Mouse (Mus musculus): Measurements from ENCODE around the gene Slit3. TPM values are rescaled to one million over a fixed set of nuclear protein-coding genes. Genes with fewer than 3 reads are reported as not detected.
A peak's percentile ranks its signal among the peaks of the same experiment; 100 is the strongest.

The Slit3 gene
- polyA plus RNA-seq, 1 experiment from 2014 or later, result 14.2 TPM

- Histone ChIP-seq H3K9me3 (ENCODE audit: low read length) (no peaks in the 10 kb centered on the region), H3K36me3 (ENCODE audit: insufficient read depth, low read length) (no peaks in the 10 kb centered on the region), H3K27me3 (replicated peaks; ENCODE audit: insufficient read depth, low read length) (no peaks in the 10 kb centered on the region), H3K9ac (replicated peaks; ENCODE audit: low read depth) (no peak overlapping the region), H3K4me2 (replicated peaks; ENCODE audit: low read depth, low read length) (no peak overlapping the region), H3K4me3 (ENCODE audit: low read depth, low read length) (no peak overlapping the region), H3K4me1 (ENCODE audit: insufficient read depth, low read depth, low read length) (no peaks in the 10 kb centered on the region), H3K27ac (ENCODE audit: low read length) (no peak overlapping the region)
- DNase-seq (ENCODE audit: low spot score), result no peak
- no peak for ATAC-seq
- TF ChIP-seq CTCF (IDR thresholded peaks at IDR 0.05) (no peak), EP300 (IDR thresholded peaks at IDR 0.05) (no peak)
- 52% methylated on average over 9 of the region's 9 CpGs for WGBS
Measured at GRCm38 (mm10) chr11:35505817-35506216, 384.8 kb downstream of the Slit3 start.

DNA sequence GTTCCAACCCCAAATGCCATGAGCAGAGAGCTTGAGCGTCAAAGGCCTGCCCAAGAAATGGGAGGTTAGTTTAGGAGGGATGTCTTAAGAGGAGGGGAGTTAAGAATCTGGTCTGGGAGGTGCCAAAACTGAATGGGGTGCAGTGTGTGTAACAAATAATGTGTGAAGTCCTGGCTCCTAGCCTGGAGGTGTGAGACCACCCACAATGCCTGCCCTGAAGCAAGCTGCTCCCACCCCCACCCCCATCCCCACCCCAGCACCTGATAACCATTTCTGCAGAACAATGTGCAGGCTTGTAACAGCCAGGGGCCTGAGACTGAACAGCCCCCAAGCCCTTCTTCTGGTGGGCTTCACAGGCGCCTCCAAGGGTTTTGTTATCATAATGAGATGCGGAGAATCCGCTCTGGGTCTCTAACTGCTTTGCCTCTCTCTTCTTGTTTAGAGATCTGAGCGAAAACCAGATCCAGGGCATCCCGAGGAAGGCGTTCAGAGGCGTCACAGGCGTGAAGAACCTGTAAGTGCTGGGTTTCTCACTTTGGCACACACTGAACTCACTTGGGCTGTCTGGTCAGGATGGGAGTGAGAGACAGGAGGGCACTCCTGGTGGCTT, 386.9 kb downstream of the Slit3 start:
- Histone ChIP-seq H3K27me3 (replicated peaks; ENCODE audit: insufficient read depth, low read length) (no peaks in the 10 kb centered on the region), H3K4me1 (ENCODE audit: insufficient read depth, low read depth, low read length) (no peaks in the 10 kb centered on the region), H3K36me3 (ENCODE audit: insufficient read depth, low read length) (no peaks in the 10 kb centered on the region), H3K9ac (replicated peaks; ENCODE audit: low read depth) (no peak overlapping the region), H3K4me3 (ENCODE audit: low read depth, low read length) (no peak overlapping the region), H3K4me2 (replicated peaks; ENCODE audit: low read depth, low read length) (no peak overlapping the region), H3K9me3 (ENCODE audit: low read length) (no peaks in the 10 kb centered on the region), H3K27ac (ENCODE audit: low read length) (no peak overlapping the region)
- 44% methylated on average over 9 of the region's 9 CpGs for WGBS
- TF ChIP-seq CTCF (IDR thresholded peaks at IDR 0.05), result no peak
- TF ChIP-seq EP300 (IDR thresholded peaks at IDR 0.05), result no peak
- DNase-seq (ENCODE audit: low spot score) (no peak), ATAC-seq (no peak)

DNA sequence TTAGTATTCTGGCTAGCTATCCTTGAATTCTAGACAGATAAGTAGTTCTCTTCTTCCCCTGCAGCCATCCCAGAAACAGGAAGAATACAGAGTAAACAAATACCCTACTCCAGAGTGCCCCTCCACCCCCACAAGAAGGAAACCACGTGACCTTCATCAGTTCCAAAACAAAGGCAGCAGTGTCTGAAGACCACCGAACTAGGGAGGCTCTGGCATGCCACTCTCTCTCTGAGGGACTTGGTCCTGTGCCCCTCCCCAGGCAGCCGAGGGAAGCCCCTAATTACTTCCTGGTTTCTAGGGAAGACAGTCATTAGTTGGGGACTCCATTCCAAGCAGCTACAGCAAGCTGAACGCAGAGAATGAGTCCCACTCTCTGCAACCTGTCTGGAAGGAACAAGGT, 391.7 kb downstream of the Slit3 start:
- Histone ChIP-seq H3K27me3 (replicated peaks; ENCODE audit: insufficient read depth, low read length) (no peaks in the 10 kb centered on the region), H3K4me1 (ENCODE audit: insufficient read depth, low read depth, low read length) (no peaks in the 10 kb centered on the region), H3K9ac (replicated peaks; ENCODE audit: low read depth) (no peak overlapping the region), H3K9me3 (ENCODE audit: low read length) (no peaks in the 10 kb centered on the region), H3K4me3 (ENCODE audit: low read depth, low read length) (no peak overlapping the region), H3K4me2 (replicated peaks; ENCODE audit: low read depth, low read length) (no peak overlapping the region), H3K36me3 (ENCODE audit: insufficient read depth, low read length) (no peaks in the 10 kb centered on the region), H3K27ac (ENCODE audit: low read length) (no peak overlapping the region)
- ATAC-seq (no peak), DNase-seq (ENCODE audit: low spot score) (peak; percentile 14)
- TF ChIP-seq EP300 (IDR thresholded peaks at IDR 0.05) (no peak), CTCF (IDR thresholded peaks at IDR 0.05) (no peak)
- 6% methylated on average over 4 of the region's 4 CpGs for WGBS

DNA sequence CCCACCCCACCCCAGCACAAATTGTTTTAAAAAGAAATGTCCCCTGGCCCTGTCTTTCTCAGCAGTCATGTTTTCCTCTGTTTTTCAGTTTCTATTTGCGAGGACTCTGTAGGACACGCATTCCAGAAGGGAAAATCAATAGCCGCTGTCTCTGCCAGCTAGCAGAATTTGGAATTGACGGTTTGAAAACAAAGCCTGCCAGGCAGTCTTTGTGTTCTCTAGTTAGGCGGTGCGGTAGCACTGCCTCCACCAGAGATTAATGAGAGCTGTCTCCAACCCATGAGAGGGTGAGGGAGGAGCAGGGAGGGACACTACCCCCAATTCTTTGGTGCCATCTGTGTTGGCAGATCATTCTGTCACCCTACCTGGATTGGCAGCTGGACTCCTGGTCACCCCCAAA, 392.3 kb downstream of the Slit3 start:
- H3K9ac ChIP-seq (replicated peaks; ENCODE audit: low read depth), result no peak overlapping the region
- H3K4me1 ChIP-seq (ENCODE audit: insufficient read depth, low read depth, low read length), result no peaks in the 10 kb centered on the region
- no peaks in the 10 kb centered on the region for H3K9me3 ChIP-seq (ENCODE audit: low read length)
- ATAC-seq (no peak), DNase-seq (ENCODE audit: low spot score) (no peak)
- H3K27me3 ChIP-seq (replicated peaks; ENCODE audit: insufficient read depth, low read length), result no peaks in the 10 kb centered on the region
- TF ChIP-seq CTCF (IDR thresholded peaks at IDR 0.05), result no peak
- no peak for TF ChIP-seq EP300 (IDR thresholded peaks at IDR 0.05)
- no peak overlapping the region for H3K27ac ChIP-seq (ENCODE audit: low read length)
- WGBS, result 36% methylated on average over 6 of the region's 6 CpGs
- no peak overlapping the region for H3K4me2 ChIP-seq (replicated peaks; ENCODE audit: low read depth, low read length)
- H3K36me3 ChIP-seq (ENCODE audit: insufficient read depth, low read length), result no peaks in the 10 kb centered on the region
- H3K4me3 ChIP-seq (ENCODE audit: low read depth, low read length), result no peak overlapping the region

GRCm38 (mm10) chr11:35522802-35523452, 401.9 kb downstream of the Slit3 start:
- no peaks in the 10 kb centered on the region for H3K36me3 ChIP-seq (ENCODE audit: insufficient read depth, low read length)
- no peak overlapping the region for H3K27ac ChIP-seq (ENCODE audit: low read length)
- WGBS, result 43% methylated on average over 10 of the region's 10 CpGs
- H3K4me3 ChIP-seq (ENCODE audit: low read depth, low read length), result no peak overlapping the region
- H3K27me3 ChIP-seq (replicated peaks; ENCODE audit: insufficient read depth, low read length), result no peaks in the 10 kb centered on the region
- ATAC-seq (no peak), DNase-seq (ENCODE audit: low spot score) (no peak)
- no peak overlapping the region for H3K4me2 ChIP-seq (replicated peaks; ENCODE audit: low read depth, low read length)
- H3K4me1 ChIP-seq (ENCODE audit: insufficient read depth, low read depth, low read length), result no peaks in the 10 kb centered on the region
- H3K9me3 ChIP-seq (ENCODE audit: low read length), result no peaks in the 10 kb centered on the region
- TF ChIP-seq CTCF (IDR thresholded peaks at IDR 0.05) (no peak), EP300 (IDR thresholded peaks at IDR 0.05) (no peak)
- no peak overlapping the region for H3K9ac ChIP-seq (replicated peaks; ENCODE audit: low read depth)

DNA sequence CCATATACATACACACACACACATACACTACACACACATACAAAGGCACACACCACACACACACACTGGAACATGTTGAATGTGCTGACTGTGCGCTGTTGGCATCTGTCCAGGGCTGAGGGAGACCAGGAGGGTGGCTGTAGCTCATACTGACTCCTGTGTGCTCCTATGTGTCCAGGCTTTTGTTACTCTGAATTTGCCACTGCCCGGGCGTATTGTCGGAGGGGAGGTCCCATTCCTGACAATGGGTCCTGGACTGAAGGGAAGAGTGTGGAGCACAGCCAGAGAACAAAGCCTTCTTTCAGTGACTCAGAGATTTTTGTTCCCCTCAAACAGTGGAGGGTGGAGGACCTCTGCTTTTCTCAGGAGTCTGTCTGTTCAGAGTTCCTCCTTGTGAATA, 402.7 kb downstream of the Slit3 start:
- ATAC-seq (no peak), DNase-seq (ENCODE audit: low spot score) (no peak)
- H3K9me3 ChIP-seq (ENCODE audit: low read length), result no peaks in the 10 kb centered on the region
- H3K4me3 ChIP-seq (ENCODE audit: low read depth, low read length), result no peak overlapping the region
- no peaks in the 10 kb centered on the region for H3K36me3 ChIP-seq (ENCODE audit: insufficient read depth, low read length)
- H3K4me1 ChIP-seq (ENCODE audit: insufficient read depth, low read depth, low read length), result no peaks in the 10 kb centered on the region
- H3K27ac ChIP-seq (ENCODE audit: low read length), result no peak overlapping the region
- no peak overlapping the region for H3K4me2 ChIP-seq (replicated peaks; ENCODE audit: low read depth, low read length)
- no peaks in the 10 kb centered on the region for H3K27me3 ChIP-seq (replicated peaks; ENCODE audit: insufficient read depth, low read length)
- H3K9ac ChIP-seq (replicated peaks; ENCODE audit: low read depth), result no peak overlapping the region
- TF ChIP-seq EP300 (IDR thresholded peaks at IDR 0.05), result no peak
- TF ChIP-seq CTCF (IDR thresholded peaks at IDR 0.05), result no peak
- 83% methylated on average over 4 of the region's 4 CpGs for WGBS

All from lung, postnatal 0 days (tissue).